Mouse (Mus musculus) thymus, postnatal 25 days (tissue): ENCODE results near the gene Arfgap1.

ENCODE experiments used
- DNase-seq: peaks from one replicate; pipeline ENCODE4 v3.0.0; 2022

Gene Arfgap1

DNA sequence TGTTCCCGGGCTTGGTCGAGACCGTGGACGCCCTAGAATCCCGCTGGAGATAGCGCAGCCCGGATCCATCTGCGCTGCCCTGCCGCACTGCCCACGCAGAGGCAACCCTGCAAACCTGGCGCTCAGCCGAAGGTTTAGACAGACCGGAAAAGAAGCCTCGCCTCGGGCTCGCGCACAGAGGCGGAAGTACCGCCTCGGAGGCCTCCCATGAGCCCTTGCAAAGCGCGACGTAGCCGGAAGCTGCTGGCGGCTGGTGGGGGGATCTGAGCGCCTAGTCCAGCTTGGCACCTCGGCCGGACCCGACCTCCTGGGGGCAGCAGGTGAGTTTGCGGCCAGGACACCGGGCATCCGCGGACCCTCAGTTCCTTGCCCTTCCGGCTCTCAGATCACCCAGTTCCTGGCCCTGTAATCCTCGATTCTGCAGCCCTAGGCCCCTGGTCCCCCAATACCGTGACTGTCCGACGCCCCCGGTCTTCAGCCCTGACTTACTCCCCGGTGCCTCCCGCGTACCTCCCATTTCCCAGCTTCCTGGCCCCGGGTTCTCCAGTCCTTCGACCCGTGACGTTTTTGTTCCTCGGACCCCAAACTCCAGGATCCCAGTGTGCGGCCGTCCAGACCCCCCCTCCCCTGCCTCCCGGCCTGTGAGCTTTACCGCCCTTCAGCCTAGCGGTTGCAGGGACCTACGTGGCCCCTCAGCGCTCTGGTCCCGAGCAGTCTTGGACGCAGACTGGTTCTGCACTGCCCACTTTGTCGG lies at the start of gene Arfgap1:
Gene Arfgap1, plus strand, starts transcription at position 216 of the 754 bp plus-strand sequence.
- peak; percentile 87 for DNase-seq

DNA sequence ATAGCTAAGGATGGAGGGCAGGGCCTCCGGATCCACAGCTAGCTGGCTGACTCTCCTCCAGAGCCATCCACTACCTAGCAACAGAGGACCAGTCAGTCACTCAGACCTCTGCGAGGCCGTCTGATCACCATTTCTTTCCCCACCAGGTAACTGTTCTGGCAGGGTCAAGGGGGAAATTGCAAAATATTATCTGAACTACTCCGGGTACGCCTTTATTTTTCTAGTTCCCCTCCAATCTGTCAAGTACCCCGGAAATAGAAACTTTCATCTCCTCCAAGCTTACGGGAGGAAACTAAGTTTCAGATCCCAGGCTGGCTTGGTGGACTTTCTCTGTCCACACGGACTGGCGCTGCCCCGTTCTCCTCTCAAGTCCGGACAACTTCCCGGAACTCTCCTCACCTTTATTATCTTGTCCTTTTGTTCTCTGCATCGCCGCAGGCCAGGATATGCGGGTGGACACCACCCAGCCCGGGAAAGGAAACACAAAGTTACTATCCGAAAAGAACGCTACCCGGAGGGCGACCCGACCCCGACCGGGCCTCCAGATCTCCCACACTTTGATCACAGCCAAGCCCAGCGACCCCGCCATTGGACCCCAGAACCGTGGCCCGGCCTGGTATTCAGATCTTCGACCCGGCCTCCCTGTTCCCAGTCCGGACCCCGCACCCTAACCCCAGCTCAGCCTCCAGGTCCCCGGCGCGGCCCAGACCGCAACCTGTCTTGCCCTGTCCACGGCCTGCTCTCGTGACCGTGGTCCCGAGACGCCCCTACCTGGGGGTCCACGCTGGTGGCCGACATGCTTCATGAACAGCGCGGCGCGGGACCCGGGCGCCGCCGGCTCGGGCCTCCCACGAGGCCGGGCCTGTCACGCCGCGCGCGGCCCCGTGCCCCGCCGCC lies 46.9 kb upstream of the Arfgap1 start:
- DNase-seq: peak; percentile 7

DNA sequence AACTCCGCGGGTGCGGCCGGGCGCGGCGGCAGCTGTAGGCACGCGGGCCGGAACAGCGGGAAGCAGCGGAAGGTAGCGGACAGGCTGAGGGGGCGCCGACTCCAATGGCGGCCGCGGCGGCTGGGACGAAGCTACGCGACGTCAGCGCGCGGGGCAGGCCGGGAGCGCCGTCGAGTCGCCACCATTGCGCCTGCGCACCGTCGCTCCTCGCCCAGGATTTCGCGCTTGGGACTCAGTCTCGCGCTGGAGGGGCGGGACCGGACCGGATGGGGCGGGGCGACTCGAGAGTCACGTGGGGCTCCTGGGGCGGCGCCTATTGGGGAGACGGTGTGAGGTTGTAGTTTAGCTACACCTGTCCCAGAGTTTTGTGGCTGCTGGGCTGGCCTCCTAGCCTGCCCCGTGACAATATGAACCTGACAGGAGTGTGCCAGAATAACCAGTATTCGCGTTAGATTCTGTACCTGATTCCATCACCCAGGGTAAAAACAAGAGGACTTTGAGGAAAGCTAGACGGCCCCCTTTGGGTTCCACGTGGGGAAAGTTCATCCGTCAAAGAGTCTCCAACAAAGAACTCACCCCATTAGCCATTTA lies 46.1 kb upstream of the Arfgap1 start, which contains the start of gene Ythdf1:
Gene Ythdf1, minus strand, starts transcription at position 140 of the 591 bp plus-strand sequence.
- peak; percentile 100 for DNase-seq

DNA sequence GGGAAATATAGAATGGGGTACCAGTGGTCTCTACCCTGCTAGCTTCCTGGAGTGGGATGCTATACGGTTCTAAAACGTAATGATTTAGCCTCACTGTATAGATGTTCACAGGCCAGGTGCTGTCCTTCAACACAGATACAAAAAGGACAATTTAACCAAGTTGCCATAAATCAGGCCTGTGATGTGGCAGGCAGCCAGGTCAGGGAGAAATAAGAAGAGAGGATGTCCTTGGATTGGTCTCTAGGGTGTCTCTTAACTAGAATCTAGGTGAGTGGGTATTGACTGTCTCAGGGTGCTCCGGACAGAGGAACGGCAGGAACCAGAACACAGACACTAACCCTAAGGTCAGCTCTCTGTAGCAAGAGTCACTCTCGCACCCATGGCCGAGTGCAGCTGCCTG lies 44.3 kb upstream of the Arfgap1 start:
- DNase-seq: no peak

DNA sequence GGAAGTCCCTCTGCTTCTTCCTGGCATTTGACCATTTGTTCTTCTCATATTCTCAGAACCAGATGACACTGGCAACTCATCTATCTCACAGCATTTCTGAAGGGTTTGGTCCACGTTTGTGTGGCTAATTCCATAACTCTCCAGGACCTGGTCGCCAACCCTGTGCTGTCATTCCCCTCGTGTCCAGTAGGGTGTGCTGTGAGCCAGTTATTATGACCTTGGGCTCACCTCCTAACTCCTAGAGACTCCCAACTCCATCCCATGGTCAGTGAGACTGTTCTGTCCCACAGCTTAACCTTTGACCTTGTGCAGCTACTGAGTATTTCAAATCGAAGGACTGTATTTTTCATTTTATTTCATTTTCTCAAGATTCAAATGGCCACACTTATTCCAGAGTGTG lies 41.8 kb upstream of the Arfgap1 start:
- peak; percentile 54 for DNase-seq

DNA sequence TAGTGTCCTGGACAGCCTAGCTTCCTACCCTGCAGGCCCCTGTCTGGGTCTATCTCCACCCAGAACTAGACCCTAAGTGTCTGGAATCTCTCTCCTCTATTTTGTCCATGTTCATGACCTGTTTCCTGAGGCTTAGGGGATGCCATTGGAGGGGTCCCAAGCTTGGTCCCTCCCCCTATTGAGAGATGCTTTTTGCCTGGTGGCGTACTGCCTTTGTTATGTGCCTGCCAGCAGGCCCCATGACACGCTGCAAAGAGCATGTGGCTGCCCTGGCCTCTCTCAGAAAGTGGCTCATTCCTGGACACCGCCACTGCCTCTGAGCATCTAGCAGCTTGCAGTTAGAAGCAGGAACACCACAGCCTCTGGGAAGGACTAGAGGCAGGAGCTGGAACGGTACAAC lies 38.3 kb upstream of the Arfgap1 start, which contains the start of gene Birc7:
Gene Birc7, plus strand, starts transcription at position 301 of the 400 bp plus-strand sequence.
- DNase-seq: no peak

DNA sequence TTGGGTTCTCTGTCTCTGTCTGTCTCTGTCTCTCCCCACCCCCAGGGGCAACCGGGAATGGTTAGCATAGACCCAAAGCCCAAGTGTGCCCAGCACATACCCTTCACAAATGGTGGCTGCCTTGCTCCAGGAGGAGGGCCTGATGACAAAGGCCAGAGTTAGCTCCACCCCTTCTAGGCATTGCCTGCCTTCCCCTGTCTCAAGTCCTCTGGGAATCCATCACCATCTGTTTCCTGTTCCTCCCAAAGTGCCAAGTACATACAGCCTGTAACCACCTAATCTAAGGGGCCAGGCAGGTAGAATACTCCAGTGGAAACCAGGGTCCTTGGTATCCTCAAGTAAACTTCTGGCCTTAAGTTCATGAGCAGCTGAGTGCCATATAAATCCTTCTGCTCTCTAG lies 34.6 kb upstream of the Arfgap1 start:
- DNase-seq: no peak

DNA sequence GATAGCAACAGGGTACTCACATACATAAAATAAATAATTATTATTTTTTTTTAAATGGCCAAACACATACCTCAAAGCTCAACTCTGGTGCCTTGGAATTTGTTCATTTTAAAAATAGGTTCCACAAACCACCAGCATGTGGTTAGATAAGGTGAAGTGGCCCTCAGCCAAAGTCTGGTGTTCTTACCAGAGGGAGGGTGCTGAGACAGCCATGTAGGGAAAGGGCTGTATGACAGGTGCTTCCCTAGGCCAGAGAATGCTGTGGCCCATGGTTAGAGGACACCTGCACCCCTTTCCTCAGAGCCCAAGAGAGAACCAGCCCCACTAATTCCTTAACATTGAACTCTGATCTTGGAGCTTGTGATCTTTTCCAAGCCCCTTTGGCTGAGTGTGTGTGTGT lies 26.8 kb upstream of the Arfgap1 start:
- no peak for DNase-seq

DNA sequence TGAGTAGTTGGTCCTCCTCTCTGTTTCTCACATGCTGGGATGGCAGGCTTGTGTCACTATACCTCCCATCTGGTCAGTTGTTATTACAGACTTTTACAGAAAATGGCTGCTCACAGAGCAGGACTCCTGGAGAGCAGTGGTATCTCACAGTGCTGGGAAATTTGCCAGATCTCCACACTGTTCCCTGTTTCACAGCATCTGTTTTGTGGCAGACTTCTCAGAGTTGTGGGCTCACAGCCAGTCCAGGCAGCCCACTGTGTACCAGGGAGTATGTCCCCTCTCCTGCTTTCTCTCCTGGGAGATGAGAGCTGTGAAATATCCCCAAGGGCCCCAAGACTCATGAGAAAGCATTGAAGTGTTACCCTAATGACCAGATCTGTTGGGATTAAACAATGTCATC lies 25.2 kb upstream of the Arfgap1 start:
- no peak for DNase-seq

DNA sequence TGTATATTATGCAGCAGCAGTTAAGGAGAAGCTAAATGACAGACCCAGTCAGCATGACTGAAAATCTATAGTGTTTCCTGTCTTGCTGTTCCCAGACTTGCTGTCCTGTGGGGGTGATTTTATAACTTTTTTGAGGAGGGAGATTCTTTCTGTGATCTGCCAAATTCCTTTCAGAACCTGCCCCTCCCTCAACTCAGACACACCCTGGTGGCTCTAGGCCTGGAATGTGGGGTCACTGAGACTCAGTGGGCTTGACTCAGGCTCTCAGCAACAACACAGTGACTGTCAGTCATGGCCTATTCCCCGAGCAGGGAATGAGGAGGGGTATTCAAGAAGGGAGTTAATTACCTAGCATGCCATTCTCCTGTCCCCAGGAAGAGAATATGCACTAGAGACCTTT lies 17.1 kb upstream of the Arfgap1 start:
- DNase-seq: no peak

DNA sequence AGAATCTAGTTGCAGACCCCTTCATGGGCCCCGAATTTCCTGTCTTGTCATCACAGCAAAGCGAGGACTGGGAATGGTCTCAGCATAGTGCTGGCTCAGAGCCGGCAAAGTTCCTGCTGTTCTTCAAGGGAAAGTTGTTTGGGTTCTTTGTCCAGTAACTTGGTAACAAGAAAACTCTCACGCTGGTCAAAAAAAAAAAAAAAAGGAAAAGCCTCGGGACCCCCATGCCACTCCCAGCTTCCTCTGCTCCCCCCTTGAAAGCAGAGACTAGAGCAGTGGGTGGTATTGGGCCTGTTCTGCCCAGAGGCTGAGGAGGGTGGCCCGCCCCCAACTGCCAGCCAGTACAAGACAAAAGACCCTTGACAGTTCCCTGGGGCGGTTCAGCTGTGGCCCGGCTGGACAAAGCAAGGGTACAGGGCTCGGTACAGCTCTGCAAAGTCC lies 14.3 kb upstream of the Arfgap1 start:
- no peak for DNase-seq

DNA sequence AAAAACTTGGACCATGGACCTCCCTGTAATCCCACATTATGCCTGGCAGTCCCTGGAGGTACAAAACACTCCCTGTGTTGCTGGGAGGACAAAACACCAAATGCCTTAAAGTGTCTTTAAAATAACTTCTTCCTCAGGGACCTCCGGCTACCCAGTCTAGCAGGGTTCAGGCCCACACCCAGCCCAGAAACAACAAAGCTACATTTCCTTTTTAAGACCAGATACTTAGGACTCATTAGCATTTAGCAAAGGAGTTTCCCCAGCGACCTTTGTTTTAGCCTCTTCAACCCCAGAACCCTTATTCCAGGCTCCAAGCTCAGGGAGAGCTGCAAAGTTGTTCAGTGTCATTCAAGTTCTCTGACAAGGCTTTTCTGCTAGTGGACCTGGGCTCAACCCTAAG lies 13.4 kb upstream of the Arfgap1 start:
- DNase-seq: no peak

DNA sequence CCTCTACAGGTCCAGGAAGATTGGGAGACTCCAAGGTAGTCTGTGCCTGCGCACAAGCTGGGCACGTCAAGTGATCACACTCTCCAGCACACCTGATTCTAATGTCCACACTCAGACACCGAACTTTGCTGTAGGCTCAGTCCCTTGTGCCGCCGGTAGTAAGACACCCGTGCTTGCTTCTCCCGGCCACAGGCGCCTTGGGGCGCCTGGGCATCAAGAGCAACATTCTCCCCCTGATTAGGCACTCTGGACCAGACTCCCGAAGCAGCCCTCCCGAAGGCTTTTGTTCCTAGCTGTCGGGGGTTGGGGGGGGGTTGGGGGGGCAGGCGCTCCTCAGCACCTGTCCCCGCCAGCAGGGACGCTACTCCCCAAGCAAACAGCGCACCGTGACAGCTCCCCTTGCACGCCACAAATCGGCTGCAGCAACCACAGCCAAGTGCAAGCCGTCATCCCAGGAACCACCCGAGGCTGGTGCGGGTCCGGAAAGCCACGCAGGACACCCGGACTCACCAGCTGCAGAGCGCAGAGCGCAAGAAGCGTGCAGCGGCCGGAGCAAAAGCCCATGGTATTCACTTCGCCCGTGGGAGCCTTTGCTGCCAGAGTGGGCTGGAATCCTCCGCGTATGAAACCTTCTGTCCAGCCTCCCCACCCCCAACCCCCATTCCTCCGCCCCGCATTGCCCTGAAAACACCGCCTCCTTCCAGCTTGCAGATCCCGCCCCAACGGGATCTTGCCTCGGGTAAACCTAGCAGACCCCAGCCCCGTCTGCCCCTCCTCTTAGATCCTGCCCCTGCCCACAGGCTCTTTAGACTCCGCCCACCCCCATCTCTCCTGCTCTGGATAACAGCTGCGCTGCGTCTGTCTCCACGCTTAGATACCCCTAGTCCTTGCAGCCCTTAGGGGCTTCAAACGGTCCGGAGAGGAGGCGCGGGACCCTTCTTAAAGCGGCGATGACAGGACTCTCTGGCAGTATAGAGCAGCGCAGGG lies 12.7 kb upstream of the Arfgap1 start, which contains the start of gene Nkain4:
Gene Nkain4, minus strand, starts transcription at position 639 of the 987 bp plus-strand sequence.
- DNase-seq: no peak

DNA sequence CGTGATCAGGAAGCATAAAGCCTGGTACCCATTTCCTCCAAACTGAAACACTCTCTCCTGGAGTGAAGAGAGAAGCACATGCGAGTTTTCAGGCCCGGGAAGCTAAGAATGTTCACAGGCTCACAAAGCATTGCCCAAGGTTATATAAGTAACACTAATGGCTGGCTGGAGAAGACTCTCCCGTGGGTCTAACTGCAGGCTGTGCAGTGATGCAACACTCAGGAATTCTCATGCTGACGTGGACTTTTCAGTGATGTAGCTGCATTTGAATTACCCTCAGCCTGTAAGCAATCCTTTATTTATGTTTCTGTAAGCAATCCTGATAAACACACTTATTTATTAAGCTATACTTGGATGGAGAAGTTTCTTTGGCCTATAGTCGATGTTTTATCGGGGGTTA lies 7.4 kb upstream of the Arfgap1 start:
- no peak for DNase-seq

DNA sequence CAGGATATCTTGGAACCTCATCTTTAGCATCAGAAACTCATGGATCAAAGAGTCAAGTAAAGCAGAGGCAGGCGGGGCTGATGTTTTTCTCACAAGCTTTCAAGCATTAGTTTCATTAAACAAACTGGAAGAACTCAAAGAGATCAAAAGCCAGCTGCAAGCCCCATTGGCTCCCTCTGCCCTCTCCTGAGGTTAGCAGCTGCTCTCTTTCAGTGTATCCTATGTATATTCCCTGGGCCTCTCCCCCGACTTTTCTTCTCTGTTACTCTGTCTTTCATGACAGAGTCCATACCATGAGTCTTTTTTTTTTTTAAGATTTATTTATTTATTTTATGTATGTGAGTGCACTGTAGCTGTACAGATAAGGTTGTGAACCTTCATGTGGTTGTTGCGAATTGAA lies 6.8 kb upstream of the Arfgap1 start:
- DNase-seq: no peak

DNA sequence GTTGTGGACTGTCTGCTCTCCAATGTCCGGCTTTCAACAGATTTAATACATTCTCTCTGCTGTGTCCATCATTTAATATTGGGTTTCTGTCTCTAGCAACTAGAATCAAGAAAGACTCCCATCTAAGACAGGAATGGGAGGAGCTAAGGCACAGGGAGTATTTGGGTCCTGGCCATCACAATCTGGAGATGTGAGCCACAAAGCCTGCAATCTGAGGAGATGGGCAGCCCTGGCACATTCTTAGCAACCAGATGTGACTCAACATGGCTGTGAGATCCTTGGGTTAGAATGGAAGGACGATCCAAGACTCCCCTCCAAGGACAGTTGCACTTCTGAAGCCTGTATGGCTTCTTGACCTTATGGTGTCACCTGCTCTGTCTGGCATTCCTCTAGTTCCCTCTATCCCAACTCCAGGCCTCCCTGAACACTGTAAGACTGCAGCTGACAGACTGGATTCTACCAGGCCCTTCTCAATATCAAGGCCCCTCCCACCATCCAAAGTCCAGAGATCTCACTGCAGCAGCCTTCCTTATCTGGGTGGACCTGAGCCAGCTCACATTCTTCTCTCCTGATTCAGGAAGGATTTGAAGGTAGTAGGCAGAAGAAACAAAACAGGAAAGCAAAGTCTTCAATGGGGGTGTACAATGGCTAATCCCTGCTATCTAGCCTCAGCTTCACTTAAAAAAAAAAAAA lies 4.3 kb upstream of the Arfgap1 start:
- DNase-seq: no peak

DNA sequence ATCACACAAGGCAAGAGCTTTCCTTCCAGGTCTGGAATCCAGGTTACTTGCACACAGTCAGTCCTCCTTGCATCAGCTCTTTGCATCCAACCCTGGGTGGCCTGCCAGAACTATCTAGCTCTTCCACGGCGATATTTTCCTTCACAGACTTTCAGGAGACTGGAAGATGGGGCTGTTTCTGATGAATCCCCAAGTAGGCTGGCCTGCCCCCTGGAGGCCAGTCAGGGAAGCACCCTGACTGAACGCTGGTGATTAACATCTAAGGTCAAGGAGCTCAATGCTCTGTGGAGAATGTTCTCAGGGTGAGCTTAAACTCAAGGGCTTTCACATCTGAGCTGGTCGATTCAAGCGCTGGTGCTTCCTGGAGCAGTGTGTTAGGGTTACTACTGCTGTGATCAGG lies 3.1 kb upstream of the Arfgap1 start:
- DNase-seq: peak; percentile 66

DNA sequence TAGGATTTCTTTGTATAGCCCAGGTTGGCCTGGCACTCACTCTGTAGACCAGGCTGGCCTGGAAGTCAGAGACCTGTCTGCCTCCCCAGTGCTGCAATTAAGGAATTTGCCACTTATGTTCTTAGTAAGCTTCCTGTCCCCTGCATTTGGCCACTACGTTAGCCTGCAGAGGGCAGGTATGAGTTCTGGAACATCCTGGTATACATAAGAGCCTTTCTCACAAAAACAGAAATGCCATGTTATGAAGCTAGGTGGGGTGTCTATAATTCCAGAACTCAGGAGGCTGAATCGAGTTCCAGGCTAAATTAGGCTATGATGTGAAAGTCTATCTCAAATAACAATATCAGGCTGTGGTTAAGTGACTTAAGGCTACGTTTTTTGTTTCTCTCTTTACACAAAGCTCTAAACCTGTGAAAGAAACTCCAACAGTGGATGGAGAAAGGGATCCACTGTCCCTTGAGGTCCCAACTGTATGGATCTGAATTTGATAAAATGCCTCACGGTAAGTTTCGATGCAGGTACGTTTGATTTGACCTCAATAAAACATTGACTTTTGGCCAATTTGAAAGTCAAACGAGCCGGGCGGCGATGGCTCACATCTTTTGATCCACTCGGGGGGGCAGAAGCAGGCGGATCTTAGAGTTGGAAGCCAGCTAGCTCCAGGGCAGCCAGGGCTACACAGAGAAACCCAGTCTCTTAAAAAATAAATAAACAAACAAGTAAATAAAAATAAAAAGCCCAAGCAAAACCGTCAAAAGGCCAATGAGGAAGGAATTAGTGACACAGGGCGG lies 738 bp upstream of the Arfgap1 start:
- DNase-seq: peak; percentile 21

DNA sequence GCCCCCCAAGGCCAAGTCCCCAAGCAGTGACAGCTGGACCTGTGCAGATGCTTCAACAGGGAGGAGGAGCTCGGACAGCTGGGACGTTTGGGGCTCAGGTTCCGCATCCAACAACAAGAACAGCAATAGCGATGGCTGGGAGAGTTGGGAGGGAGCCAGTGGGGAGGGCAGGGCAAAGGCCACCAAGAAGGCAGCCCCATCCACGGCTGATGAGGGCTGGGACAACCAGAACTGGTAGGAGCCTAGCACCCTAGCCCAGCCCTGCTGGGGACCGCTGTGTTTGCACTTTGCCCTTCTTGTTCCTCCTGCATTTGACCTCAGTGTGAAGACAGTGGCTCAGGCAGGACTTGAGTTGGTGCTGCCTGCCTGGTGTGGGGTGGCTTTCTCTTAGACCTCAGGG lies 14.1 kb downstream of the Arfgap1 start:
- no peak for DNase-seq

DNA sequence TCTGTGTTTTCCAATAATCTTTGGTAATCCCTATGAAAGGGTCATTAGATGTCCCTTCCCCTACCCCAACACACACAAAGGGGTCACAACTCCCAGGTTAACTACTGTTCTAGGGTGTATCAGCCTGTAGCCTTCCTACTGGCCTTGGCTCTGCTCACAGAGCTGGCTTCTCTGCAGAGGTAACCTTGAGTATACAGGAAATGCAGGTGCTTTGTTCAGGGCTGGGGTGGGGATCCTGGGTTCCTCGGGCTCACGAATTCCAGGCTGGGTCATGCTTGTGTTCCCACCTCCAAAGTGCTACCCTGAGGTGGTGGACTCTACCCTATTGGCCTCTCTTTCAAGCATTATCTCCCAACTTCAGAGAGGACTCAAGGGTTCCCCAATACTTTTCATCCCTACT lies 18.6 kb downstream of the Arfgap1 start:
- no peak for DNase-seq

DNA sequence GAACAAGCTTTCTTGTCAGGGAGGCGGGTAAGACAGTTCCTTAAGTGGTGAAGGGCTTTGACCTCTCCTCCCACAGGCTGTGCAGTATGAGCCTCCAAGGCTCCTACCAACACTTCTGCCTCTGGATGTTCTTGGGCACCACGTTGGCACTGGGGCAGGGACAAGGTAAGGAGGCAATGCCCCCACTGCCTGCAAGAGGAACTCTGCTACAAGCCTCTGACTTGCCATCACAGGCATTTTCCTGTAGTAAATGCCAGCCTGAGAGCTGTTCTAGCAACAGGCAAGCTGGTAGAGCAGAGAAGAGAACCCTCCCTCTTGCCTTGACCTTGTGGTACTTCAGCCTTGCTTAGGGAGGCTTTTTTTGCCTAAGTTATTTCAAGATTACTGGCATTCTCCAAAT lies 19.4 kb downstream of the Arfgap1 start, which contains the start of gene Col20a1:
Gene Col20a1, plus strand, starts transcription at position 87 of the 400 bp plus-strand sequence.
- DNase-seq: no peak
